Mouse (Mus musculus) c-Kit-positive CD71-positive TER-119-negative erythroid progenitor cells, embryonic 14.5 days (primary cell): Measurements from ENCODE around the gene Bri3.

Source experiments
- DNase-seq: peaks from one replicate; pipeline ENCODE4 v3.0.0-alpha.2; 2013; ENCODE audit warnings: low read depth

Gene Bri3

GRCm38 (mm10) chr5:144431481-144431880 lies 187.2 kb downstream of the Bri3 start:
- no peak for DNase-seq

- DNase-seq, result no peak
Observed at GRCm38 (mm10) chr5:144439286-144440040, 195.2 kb downstream of the Bri3 start.

GRCm38 (mm10) chr5:144441831-144442271 lies 197.6 kb downstream of the Bri3 start:
- DNase-seq, result no peak

- no peak for DNase-seq
Observed at GRCm38 (mm10) chr5:144446475-144447225, 202.4 kb downstream of the Bri3 start.

GRCm38 (mm10) chr5:144447226-144447616 lies 203.0 kb downstream of the Bri3 start:
- no peak for DNase-seq

GRCm38 (mm10) chr5:144447975-144448374 lies 203.7 kb downstream of the Bri3 start:
- DNase-seq, result no peak

DNA sequence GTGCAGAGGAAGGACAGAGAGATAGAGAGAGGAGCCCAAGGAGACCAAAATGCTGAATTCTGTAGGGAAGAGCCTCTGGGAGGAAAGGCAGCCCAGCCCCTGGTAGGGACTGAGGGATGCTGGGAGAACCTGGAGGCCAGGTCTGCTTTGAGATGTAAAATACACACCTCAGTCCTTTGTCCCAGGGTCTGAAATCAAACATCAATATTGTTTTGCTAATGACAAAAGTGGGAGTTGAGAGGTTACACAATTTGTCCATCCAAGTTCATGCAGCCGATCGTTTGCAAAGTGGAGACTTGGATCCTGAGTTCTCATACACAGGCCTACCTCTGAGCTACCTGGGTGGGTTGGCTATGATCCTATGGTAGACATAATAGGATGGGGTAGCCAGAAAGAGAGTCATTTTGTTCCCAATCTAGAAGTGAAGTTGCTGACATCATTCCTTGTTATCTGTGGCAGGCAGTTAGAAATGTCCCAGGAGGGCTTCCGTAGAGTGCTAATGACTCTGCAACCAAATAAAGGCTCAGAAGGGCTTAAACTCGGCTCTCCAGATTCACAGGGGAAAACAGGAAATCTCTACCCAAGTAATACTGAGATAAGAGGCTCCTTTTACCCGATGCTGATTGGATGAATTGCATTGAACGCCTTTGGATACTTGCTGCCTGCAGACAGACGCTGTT lies 208.7 kb downstream of the Bri3 start:
- DNase-seq, result no peak

DNA sequence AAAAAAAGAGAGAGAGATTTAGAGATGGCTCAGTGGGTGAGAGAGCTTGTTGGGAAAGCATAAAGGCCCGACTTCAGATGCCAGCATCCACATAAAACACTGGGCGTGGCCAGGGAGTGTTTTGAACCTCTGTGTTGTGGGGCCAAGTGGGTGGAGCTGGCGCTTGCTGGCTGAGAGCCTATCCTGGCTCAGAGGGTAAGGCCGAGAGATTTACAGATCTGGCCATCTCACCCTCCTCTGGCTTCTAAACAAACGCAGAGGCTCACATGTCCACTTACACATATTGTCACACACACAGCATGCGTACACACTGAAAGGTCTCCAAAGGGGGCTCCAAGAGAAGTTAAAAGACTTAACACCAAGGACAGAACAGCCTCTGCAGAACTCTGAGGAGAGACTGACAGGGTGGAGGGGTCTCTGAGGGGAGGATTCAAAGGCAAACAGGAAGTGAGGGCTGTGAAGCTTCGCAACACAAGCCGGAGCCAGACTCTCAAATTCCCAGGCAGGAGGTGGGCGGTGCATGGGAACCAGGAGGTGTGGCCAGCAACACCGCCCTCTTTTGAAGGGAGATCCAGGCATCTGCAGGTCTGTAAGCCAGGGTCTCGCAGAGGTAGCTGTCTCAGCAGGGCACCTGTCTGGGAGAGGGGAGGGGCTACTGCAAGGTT lies 213.5 kb downstream of the Bri3 start:
- DNase-seq, result no peak

DNA sequence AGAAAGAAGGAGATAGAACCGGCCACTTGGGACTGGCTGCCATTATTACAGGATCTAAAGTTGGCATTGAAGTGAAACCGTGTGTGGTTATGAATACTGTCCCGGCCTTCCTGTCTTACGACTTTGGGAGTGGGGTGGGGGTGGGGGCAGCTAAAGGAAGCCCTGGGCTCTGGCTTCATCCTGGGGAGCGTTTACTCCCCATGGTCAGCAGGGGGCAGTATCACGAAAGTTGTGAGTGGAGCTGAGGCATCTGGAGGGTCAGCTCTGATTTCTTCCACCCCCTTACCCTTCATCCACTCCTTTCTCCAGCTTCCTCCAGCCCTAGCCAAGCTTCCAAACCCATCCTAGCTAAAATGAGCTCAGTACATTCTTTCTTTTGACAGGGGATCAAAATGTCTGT lies 222.8 kb downstream of the Bri3 start:
- no peak for DNase-seq

- no peak for DNase-seq
Observed at GRCm38 (mm10) chr5:144473056-144473455, 228.8 kb downstream of the Bri3 start.

DNA sequence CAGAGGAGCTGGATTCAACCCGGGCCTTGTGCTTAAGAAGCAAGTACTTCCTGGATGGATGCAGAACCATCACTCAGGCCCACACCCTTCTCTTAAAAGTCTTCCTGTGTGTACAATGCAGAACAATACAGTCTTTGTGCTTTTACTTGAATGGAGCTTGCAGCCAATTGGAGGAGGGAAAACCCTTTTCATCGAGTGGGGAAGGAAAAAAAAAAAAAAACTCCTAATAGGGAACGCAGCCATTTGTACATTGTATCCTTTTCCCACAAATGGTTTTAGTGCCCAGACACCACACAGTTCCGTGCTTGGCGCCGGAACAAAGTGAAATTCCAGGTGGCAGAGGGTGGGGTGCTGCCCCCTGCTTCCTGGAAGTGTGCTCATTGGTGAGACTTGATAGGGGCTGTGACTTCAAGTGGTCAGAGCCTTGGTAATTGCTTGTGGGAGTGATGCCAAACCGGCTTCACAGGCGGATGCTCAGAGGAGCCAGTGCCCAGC lies 235.5 kb downstream of the Bri3 start:
- DNase-seq, result no peak

- DNase-seq, result no peak
Observed at GRCm38 (mm10) chr5:144483659-144484375, 239.6 kb downstream of the Bri3 start.

DNA sequence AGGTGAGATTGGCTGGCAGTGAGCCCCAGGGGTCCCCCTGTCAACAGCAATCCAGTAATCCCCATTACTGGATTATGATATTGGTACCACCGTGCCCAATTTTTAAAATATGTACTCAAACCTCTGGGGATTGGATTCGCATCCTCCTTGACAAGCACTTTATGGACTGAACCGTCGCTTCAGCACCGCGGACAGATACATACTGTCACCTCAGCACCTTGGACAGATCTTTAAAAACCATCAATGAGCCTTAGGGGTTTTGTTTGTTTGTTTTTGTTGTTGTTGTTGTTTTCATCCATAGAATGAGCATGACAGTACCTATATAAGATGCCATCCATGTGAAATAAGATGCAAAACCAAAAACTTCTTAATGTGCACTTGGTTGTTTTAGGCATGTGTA lies 247.1 kb downstream of the Bri3 start:
- peak; percentile 2 for DNase-seq
